18 mouse cellular contexts compared by ENCODE assay signal in the genomic region with DNA sequence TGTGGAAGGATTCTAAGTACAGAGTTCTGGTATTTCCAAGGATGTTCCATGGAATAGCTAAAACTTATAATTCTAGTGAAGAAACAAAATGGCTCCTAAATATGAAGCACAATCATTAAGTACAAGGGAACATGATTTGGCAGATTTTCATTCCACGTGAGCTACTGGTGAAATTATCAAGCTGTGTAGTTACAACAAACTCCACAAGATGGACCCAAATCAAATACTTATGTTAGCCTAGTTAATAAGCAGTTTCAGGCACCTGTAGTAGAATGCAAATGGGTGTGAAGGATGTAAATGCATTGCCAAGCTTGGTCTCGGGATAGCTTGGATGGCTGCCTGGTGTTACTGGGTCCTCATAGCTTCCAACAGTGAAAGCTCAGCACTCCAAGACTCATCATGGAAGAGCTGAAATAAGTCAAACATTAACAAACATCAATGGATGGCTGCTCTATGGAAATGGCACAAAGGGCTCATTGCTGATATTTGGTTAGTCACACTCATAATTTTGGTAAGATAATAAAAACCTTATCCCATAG. TPM values are rescaled to one million over a fixed set of nuclear protein-coding genes. Genes with fewer than 3 reads are reported as not detected.
A peak's percentile ranks its signal among the peaks of the same experiment; 100 is the strongest.
DNase-seq lines count a peak whose midpoint lies in the region; ATAC-seq and TF ChIP-seq lines count a peak whose summit lies in the region.
"Had no signal": no experiment of that assay in that cellular context is flagged by ENCODE, and none has a peak within 500 bp of the region (broad histone marks: within the 10 kb centered on the region; RNA-seq: fewer than 3 reads in every experiment).

No protein-coding gene starts in this region.

- in situ Hi-C loops in Patski (cut with MboI; ENCODE audit: low pct_unique_long_range_greater_than_20kb): loop anchor here (5.0 kb wide), 2 partner anchors 76 to 256 kb away; no protein-coding TSS in a partner anchor

- TF ChIP-seq EP300 in liver, postnatal 0 days (IDR thresholded peaks at IDR 0.05; ENCODE audit: low read depth): no peak

- peak; percentile 35; the same call in 1 of the 2 replicates for TF ChIP-seq CTCF in hindbrain, postnatal 0 days (IDR thresholded peaks at IDR 0.05; ENCODE audit: low read depth)
- peak; percentile 19 for TF ChIP-seq CTCF in liver, postnatal 0 days (IDR thresholded peaks at IDR 0.05; ENCODE audit: low read depth)
- TF ChIP-seq CTCF in Patski (IDR thresholded peaks at IDR 0.05): peak; percentile 46

- POLR2A ChIA-PET in Patski (lab: Charles Lee): no interaction called here

- no peaks in the 10 kb centered on the region for H3K9me3 ChIP-seq in hindbrain, postnatal 0 days (ENCODE audit: low read length)
- H3K9me3 ChIP-seq in hindbrain, embryonic 14.5 days (ENCODE audit: control insufficient read depth, low read length): no peaks in the 10 kb centered on the region
- no peaks in the 10 kb centered on the region for H3K9me3 ChIP-seq in liver, postnatal 0 days (ENCODE audit: low read length)
- no peaks in the 10 kb centered on the region for H3K9me3 ChIP-seq in liver, embryonic 11.5 days (ENCODE audit: control insufficient read depth, low read length)
- H3K9me3 ChIP-seq: embryonic facial prominence, embryonic 12.5 days; hindbrain, embryonic 12.5 days; limb, embryonic 13.5 days; stomach, embryonic 15.5 days had no signal

- H3K27ac ChIP-seq in hindbrain, postnatal 0 days: no peak overlapping the region
- H3K27ac ChIP-seq in hindbrain, embryonic 14.5 days: no peak overlapping the region
- H3K27ac ChIP-seq in liver, postnatal 0 days (ENCODE audit: low read depth): no peak overlapping the region
- H3K27ac ChIP-seq in liver, embryonic 11.5 days (ENCODE audit: low read depth, low read length): no peak overlapping the region
- H3K27ac ChIP-seq: embryonic facial prominence, embryonic 12.5 days; hindbrain, embryonic 12.5 days; left cerebral cortex, adult 2 months; limb, embryonic 13.5 days; stomach, embryonic 15.5 days had no signal

- ATAC-seq in hindbrain, postnatal 0 days: no peak
- no peak for ATAC-seq in hindbrain, embryonic 14.5 days (ENCODE audit: low FRiP score)
- ATAC-seq in liver, postnatal 0 days: no peak
- ATAC-seq in liver, embryonic 11.5 days (replicated peaks; ENCODE audit: low FRiP score): no peak
- ATAC-seq in Patski: no peak
- ATAC-seq in frontal cortex, adult (ENCODE audit: low TSS enrichment): no peak

- peak; percentile 52 for DNase-seq in hindbrain, postnatal 0 days (ENCODE audit: low spot score)
- DNase-seq in hindbrain, embryonic 14.5 days (ENCODE audit: low spot score): no peak
- no peak for DNase-seq in liver, postnatal 0 days
- DNase-seq in liver, embryonic 11.5 days (ENCODE audit: low spot score): no peak
- no peak for DNase-seq in Patski (ENCODE audit: low read depth, low spot score)
- peak; percentile 61 for DNase-seq in kidney, postnatal 10 days
- no peak for DNase-seq in urinary bladder, adult 2 months (ENCODE audit: low spot score)

- WGBS in hindbrain, postnatal 0 days: 47% methylated on average over 2 of the region's 2 CpGs
- 69% methylated on average over 2 of the region's 2 CpGs for WGBS in hindbrain, embryonic 14.5 days
- WGBS in liver, postnatal 0 days (ENCODE audit: insufficient replicate concordance): 48% methylated on average over 2 of the region's 2 CpGs
- WGBS in liver, embryonic 11.5 days: 65% methylated on average over 2 of the region's 2 CpGs

- H3K4me2 ChIP-seq in hindbrain, postnatal 0 days (ENCODE audit: low read depth, low read length): no peak overlapping the region
- no peak overlapping the region for H3K4me2 ChIP-seq in hindbrain, embryonic 14.5 days (replicated peaks)
- no peak overlapping the region for H3K4me2 ChIP-seq in liver, postnatal 0 days (ENCODE audit: low read depth, low read length)
- H3K4me2 ChIP-seq in liver, embryonic 11.5 days: no peak overlapping the region
- H3K4me2 ChIP-seq: embryonic facial prominence, embryonic 12.5 days; hindbrain, embryonic 12.5 days; limb, embryonic 13.5 days; stomach, embryonic 15.5 days had no signal

- no peaks in the 10 kb centered on the region for H3K36me3 ChIP-seq in hindbrain, postnatal 0 days (ENCODE audit: insufficient read depth, low read length)
- H3K36me3 ChIP-seq in hindbrain, embryonic 14.5 days (replicated peaks; ENCODE audit: control insufficient read depth, insufficient read depth): no peaks in the 10 kb centered on the region
- no peaks in the 10 kb centered on the region for H3K36me3 ChIP-seq in liver, postnatal 0 days (replicated peaks; ENCODE audit: insufficient read depth, low read length)
- no peaks in the 10 kb centered on the region for H3K36me3 ChIP-seq in liver, embryonic 11.5 days (ENCODE audit: control insufficient read depth, insufficient read depth, low read length)
- H3K36me3 ChIP-seq: embryonic facial prominence, embryonic 12.5 days; hindbrain, embryonic 12.5 days; limb, embryonic 13.5 days; stomach, embryonic 15.5 days had no signal

- CTCF ChIA-PET in Patski (lab: Charles Lee): interaction anchor here (0.7 to 5.9 kb wide), 7 partner anchors 10 to 257 kb away, joined by 3 to 52 read pairs (median 5); no protein-coding TSS in a partner anchor

- no peak overlapping the region for H3K9ac ChIP-seq in hindbrain, postnatal 0 days (replicated peaks; ENCODE audit: low read length)
- H3K9ac ChIP-seq in hindbrain, embryonic 14.5 days: no peak overlapping the region
- H3K9ac ChIP-seq in liver, postnatal 0 days (replicated peaks): no peak overlapping the region
- no peak overlapping the region for H3K9ac ChIP-seq in liver, embryonic 11.5 days (ENCODE audit: low read depth, low read length)
- H3K9ac ChIP-seq: embryonic facial prominence, embryonic 12.5 days; hindbrain, embryonic 12.5 days; limb, embryonic 13.5 days; stomach, embryonic 15.5 days had no signal

- H3K4me1 ChIP-seq in hindbrain, postnatal 0 days (ENCODE audit: insufficient read depth, low read length): no peaks in the 10 kb centered on the region
- H3K4me1 ChIP-seq in hindbrain, embryonic 14.5 days (replicated peaks; ENCODE audit: control insufficient read depth, insufficient read depth, low read length): peaks cover 3% of the 10 kb centered on the region; the same call in 1 of the 2 replicates
- peaks cover 20% of the 10 kb centered on the region for H3K4me1 ChIP-seq in liver, postnatal 0 days (ENCODE audit: insufficient read depth)
- H3K4me1 ChIP-seq in liver, embryonic 11.5 days (replicated peaks; ENCODE audit: control insufficient read depth, insufficient read depth, low read length): peaks cover 2% of the 10 kb centered on the region; the same call in 1 of the 2 replicates

- no peaks in the 10 kb centered on the region for H3K27me3 ChIP-seq in hindbrain, postnatal 0 days (ENCODE audit: insufficient read depth, low read length)
- H3K27me3 ChIP-seq in hindbrain, embryonic 14.5 days (ENCODE audit: control insufficient read depth, insufficient read depth, low read length): peaks cover 5% of the 10 kb centered on the region; the same call in 1 of the 2 replicates
- H3K27me3 ChIP-seq in liver, postnatal 0 days (ENCODE audit: insufficient read depth, low read length): no peaks in the 10 kb centered on the region
- no peaks in the 10 kb centered on the region for H3K27me3 ChIP-seq in liver, embryonic 11.5 days (replicated peaks; ENCODE audit: control insufficient read depth, insufficient read depth, low read length)
- H3K27me3 ChIP-seq in Patski: no peaks in the 10 kb centered on the region
- H3K27me3 ChIP-seq: hindbrain, embryonic 12.5 days; stomach, embryonic 15.5 days had no signal

- no peak overlapping the region for H3K4me3 ChIP-seq in hindbrain, postnatal 0 days (ENCODE audit: low read length)
- no peak overlapping the region for H3K4me3 ChIP-seq in hindbrain, embryonic 14.5 days (replicated peaks; ENCODE audit: low read length)
- H3K4me3 ChIP-seq in liver, postnatal 0 days (ENCODE audit: low read depth, low read length): no peak overlapping the region
- H3K4me3 ChIP-seq in liver, embryonic 11.5 days (ENCODE audit: low read depth, low read length): no peak overlapping the region
- H3K4me3 ChIP-seq: embryonic facial prominence, embryonic 12.5 days; hindbrain, embryonic 12.5 days; left cerebral cortex, adult 2 months; limb, embryonic 13.5 days; myocyte; stomach, embryonic 15.5 days had no signal

RNA-seq across cellular contexts. Expression of a gene that starts 3.5 kb away (rescaled TPM):
- 0.18 and 0.84 TPM in 2 replicates for total RNA-seq in hindbrain, postnatal 0 days (2014; rRNA removed)
- not detected in 2 replicates for polyA plus RNA-seq in hindbrain, postnatal 0 days (2015; fragmentation: Nextera tagmentation; extraction: Ambion mirVana)
- polyA plus RNA-seq in hindbrain, embryonic 14.5 days (2014; fragmentation: Nextera tagmentation; extraction: Ambion mirVana): 0.12 and 0.31 TPM in 2 replicates
- 4.8 and 5.5 TPM in 2 replicates for polyA plus RNA-seq in liver, postnatal 0 days (2015; fragmentation: Nextera tagmentation; extraction: Ambion mirVana)
- polyA plus RNA-seq in liver, embryonic 11.5 days (2014; fragmentation: Nextera tagmentation; extraction: Ambion mirVana): 0.78 and 0.83 TPM in 2 replicates
- polyA plus RNA-seq in Patski (2021): 0.74 TPM
- polyA plus RNA-seq in urinary bladder, adult 2 months (2012; rRNA removed): 1.5 and 1.9 TPM in 2 replicates
- total RNA-seq: common myeloid progenitor, adult 5-6 weeks; megakaryocyte-erythroid progenitor cell, adult 5-6 weeks had no signal

RNA-seq across cellular contexts. Expression of a gene that starts 29.7 kb away (rescaled TPM):
- total RNA-seq in hindbrain, postnatal 0 days (2014; rRNA removed): not detected in 2 replicates
- polyA plus RNA-seq in hindbrain, postnatal 0 days (2015; fragmentation: Nextera tagmentation; extraction: Ambion mirVana): not detected in 2 replicates
- polyA plus RNA-seq in hindbrain, embryonic 14.5 days (2014; fragmentation: Nextera tagmentation; extraction: Ambion mirVana): not detected in 2 replicates
- polyA plus RNA-seq in liver, postnatal 0 days (2015; fragmentation: Nextera tagmentation; extraction: Ambion mirVana): not detected in 2 replicates
- polyA plus RNA-seq in liver, embryonic 11.5 days (2014; fragmentation: Nextera tagmentation; extraction: Ambion mirVana): not detected in 2 replicates
- 0.09 TPM for polyA plus RNA-seq in Patski (2021)
- polyA plus RNA-seq in urinary bladder, adult 2 months (2012; rRNA removed): 0.03 and 0.04 TPM in 2 replicates
- total RNA-seq: common myeloid progenitor, adult 5-6 weeks; granulocyte monocyte progenitor cell, adult 5-6 weeks; megakaryocyte-erythroid progenitor cell, adult 5-6 weeks had no signal
- polyA plus RNA-seq: hindbrain, embryonic 12.5 days; limb, embryonic 13.5 days; lung, embryonic 16.5 days; myocyte had no signal

RNA-seq across cellular contexts. Expression of a gene that starts 30.0 kb away (rescaled TPM):
- total RNA-seq in hindbrain, postnatal 0 days (2014; rRNA removed): 0.11 TPM in 1 of 2 replicates, not detected in the other
- 0.11 and 0.18 TPM in 2 replicates for polyA plus RNA-seq in hindbrain, postnatal 0 days (2015; fragmentation: Nextera tagmentation; extraction: Ambion mirVana)
- 0.08 TPM in 1 of 2 replicates, not detected in the other for polyA plus RNA-seq in hindbrain, embryonic 14.5 days (2014; fragmentation: Nextera tagmentation; extraction: Ambion mirVana)
- 0.06 and 0.09 TPM in 2 replicates for polyA plus RNA-seq in liver, postnatal 0 days (2015; fragmentation: Nextera tagmentation; extraction: Ambion mirVana)
- polyA plus RNA-seq in liver, embryonic 11.5 days (2014; fragmentation: Nextera tagmentation; extraction: Ambion mirVana): 0.10 and 0.12 TPM in 2 replicates
- 0.12 TPM for polyA plus RNA-seq in Patski (2021)
- 0.12 and 0.18 TPM in 2 replicates for polyA plus RNA-seq in urinary bladder, adult 2 months (2012; rRNA removed)
- total RNA-seq: megakaryocyte-erythroid progenitor cell, adult 5-6 weeks had no signal

RNA-seq across cellular contexts. Expression of a gene that starts 57.4 kb away (rescaled TPM):
- total RNA-seq in hindbrain, postnatal 0 days (2014; rRNA removed): 7.0 and 9.6 TPM in 2 replicates
- 1.7 and 1.9 TPM in 2 replicates for polyA plus RNA-seq in hindbrain, postnatal 0 days (2015; fragmentation: Nextera tagmentation; extraction: Ambion mirVana)
- 3.7 and 4.4 TPM in 2 replicates for polyA plus RNA-seq in hindbrain, embryonic 14.5 days (2014; fragmentation: Nextera tagmentation; extraction: Ambion mirVana)
- 1.4 and 1.6 TPM in 2 replicates for polyA plus RNA-seq in liver, postnatal 0 days (2015; fragmentation: Nextera tagmentation; extraction: Ambion mirVana)
- 3.4 and 4.1 TPM in 2 replicates for polyA plus RNA-seq in liver, embryonic 11.5 days (2014; fragmentation: Nextera tagmentation; extraction: Ambion mirVana)
- 7.5 TPM for polyA plus RNA-seq in Patski (2021)
- 7.1 and 8.2 TPM in 2 replicates for polyA plus RNA-seq in urinary bladder, adult 2 months (2012; rRNA removed)

Comparison
In these comparisons a context has a peak if more than half of its experiments do, and no peak if none do; other contexts are left out.
1. DNase-seq: peak in hindbrain, postnatal 0 days (single experiment) and kidney, postnatal 10 days (single experiment); none in hindbrain, embryonic 14.5 days (single experiment), liver, postnatal 0 days (single experiment), liver, embryonic 11.5 days (single experiment), Patski (single experiment) and urinary bladder, adult 2 months (single experiment).
2. Peak in every context shown above with its lines, with median percentiles within 50 percentile points of each other: CTCF ChIP-seq.